Mouse (Mus musculus) neural tube, embryonic 14.5 days (tissue): ENCODE measurements at regions not wholly inside any gene's neighbourhood (a gene's known extent, or its start where the extent isn't known, plus 50 kb on each side); places are given as distances from the start of the nearest gene placed in this dataset.

Experiments
- ATAC-seq: fragments of 200-750 bp; cut with Nextera tagmentation; 2 replicates; pipeline ENCODE4 v1.8.0; 2017; ENCODE audit warnings: low read depth, mild to moderate bottlenecking, moderate TSS enrichment, moderate library complexity
- H3K27ac ChIP-seq: fragments of 300-500 bp; sonication (generic); 2 replicates; pipeline ENCODE4 v1.5.1; 2014; ENCODE audit warnings: low read depth, mild to moderate bottlenecking, control low read depth, low read length, moderate library complexity, mixed read lengths
- H3K27me3 ChIP-seq: fragments of 300-500 bp; sonication (generic); 2 replicates; pipeline ENCODE4 v1.6.1; 2014; ENCODE audit warnings: low read length; ENCODE audit not compliant: control insufficient read depth, insufficient read depth
- H3K36me3 ChIP-seq: fragments of 300-500 bp; sonication (generic); 2 replicates; pipeline ENCODE4 v1.6.1; 2014; ENCODE audit warnings: low read length, mixed read lengths; ENCODE audit not compliant: control insufficient read depth, insufficient read depth
- H3K4me1 ChIP-seq: fragments of 300-500 bp; sonication (generic); 2 replicates; pipeline ENCODE4 v1.6.1; 2014; ENCODE audit warnings: low read length; ENCODE audit not compliant: control insufficient read depth, insufficient read depth
- H3K4me2 ChIP-seq: fragments of 300-500 bp; sonication (generic); 2 replicates; pipeline ENCODE4 v1.6.1; 2014; ENCODE audit warnings: mild to moderate bottlenecking, low read depth, low read length, control low read depth
- H3K4me3 ChIP-seq: fragments of 300-500 bp; sonication (generic); 2 replicates; pipeline ENCODE4 v1.5.1; 2014; ENCODE audit warnings: low read depth, low read length, control low read depth, mixed read lengths
- H3K9ac ChIP-seq: fragments of 300-500 bp; sonication (generic); replicated peaks from 2 replicates; pipeline ENCODE4 v1.6.1; 2014; ENCODE audit warnings: low read depth, mild to moderate bottlenecking, control low read depth, low read length, mixed read lengths
- H3K9me3 ChIP-seq: fragments of 300-500 bp; sonication (generic); 2 replicates; pipeline ENCODE4 v1.6.1; 2016; ENCODE audit warnings: low read length; ENCODE audit not compliant: control insufficient read depth
- WGBS: fragments of 180-500 bp; shearing (Covaris S2); extraction: QIAGEN DNeasy Blood & Tissue Kit; methylation state at CpG from one replicate; pipeline ENCODE4 v1.1.7; 2014; 5-methylcytosine and 5-hydroxymethylcytosine counted together

- no peak overlapping the region for H3K9ac ChIP-seq
- no peaks in the 10 kb centered on the region for H3K36me3 ChIP-seq
- no peaks in the 10 kb centered on the region for H3K27me3 ChIP-seq
- 65% methylated on average over 8 of the region's 8 CpGs for WGBS
- H3K4me1 ChIP-seq, result no peaks in the 10 kb centered on the region
- no peak overlapping the region for H3K4me3 ChIP-seq
- no peak for ATAC-seq
- H3K9me3 ChIP-seq, result no peaks in the 10 kb centered on the region
- H3K4me2 ChIP-seq, result no peak overlapping the region
- no peak overlapping the region for H3K27ac ChIP-seq
Measured at GRCm38 (mm10) chr15:13549207-13549837, 375.8 kb upstream of the Cdh6 start.

- Histone ChIP-seq H3K36me3 (no peaks in the 10 kb centered on the region), H3K4me3 (no peak overlapping the region), H3K9me3 (no peaks in the 10 kb centered on the region), H3K4me2 (no peak overlapping the region), H3K27ac (no peak overlapping the region), H3K4me1 (no peaks in the 10 kb centered on the region), H3K9ac (no peak overlapping the region), H3K27me3 (no peaks in the 10 kb centered on the region)
- no peak for ATAC-seq
Measured at GRCm38 (mm10) chr15:13540026-13540425, 366.6 kb upstream of the Cdh6 start.

- H3K36me3 ChIP-seq, result no peaks in the 10 kb centered on the region
- no peak for ATAC-seq
- WGBS, result 53% methylated on average over 2 of the region's 2 CpGs
Measured at GRCm38 (mm10) chr15:13534017-13534416, 360.5 kb upstream of the Cdh6 start.

GRCm38 (mm10) chr15:13529960-13530359 is 356.5 kb upstream of the Cdh6 start:
- H3K4me2 ChIP-seq, result no peak overlapping the region
- H3K9me3 ChIP-seq, result no peaks in the 10 kb centered on the region
- H3K27ac ChIP-seq, result no peak overlapping the region
- H3K36me3 ChIP-seq, result no peaks in the 10 kb centered on the region
- no peak for ATAC-seq
- WGBS, result 34% methylated on average over 3 of the region's 3 CpGs
- no peaks in the 10 kb centered on the region for H3K4me1 ChIP-seq
- no peak overlapping the region for H3K4me3 ChIP-seq
- no peak overlapping the region for H3K9ac ChIP-seq
- H3K27me3 ChIP-seq, result no peaks in the 10 kb centered on the region

More at GRCm38 (mm10) chr15:13534017-13534416, 360.5 kb upstream of the Cdh6 start:
- Histone ChIP-seq H3K9ac (no peak overlapping the region), H3K4me2 (no peak overlapping the region), H3K27ac (no peak overlapping the region), H3K9me3 (no peaks in the 10 kb centered on the region), H3K27me3 (no peaks in the 10 kb centered on the region), H3K4me3 (no peak overlapping the region), H3K4me1 (no peaks in the 10 kb centered on the region)

GRCm38 (mm10) chr15:13529050-13529449 is 355.6 kb upstream of the Cdh6 start:
- WGBS, result 87% methylated on average over 4 of the region's 4 CpGs
- no peak for ATAC-seq
- Histone ChIP-seq H3K4me1 (no peaks in the 10 kb centered on the region), H3K4me2 (no peak overlapping the region), H3K9ac (no peak overlapping the region), H3K36me3 (no peaks in the 10 kb centered on the region), H3K9me3 (no peaks in the 10 kb centered on the region), H3K4me3 (no peak overlapping the region), H3K27ac (no peak overlapping the region), H3K27me3 (no peaks in the 10 kb centered on the region)
